Mouse (Mus musculus) intestine, embryonic 15.5 days (tissue): ENCODE measurements around the gene Plch2. TPM values are rescaled to one million over a fixed set of nuclear protein-coding genes. Genes with fewer than 3 reads are reported as not detected.

ENCODE experiments used
- ATAC-seq: fragments of 200-750 bp; cut with Nextera tagmentation; 2 replicates; pipeline ENCODE4 v1.8.0; 2017; ENCODE audit warnings: moderate TSS enrichment, moderate library complexity
- H3K27ac ChIP-seq: fragments of 300-500 bp; sonication (generic); 2 replicates; pipeline ENCODE4 v1.5.1; 2015; ENCODE audit warnings: mild to moderate bottlenecking, inconsistent platforms
- H3K27me3 ChIP-seq: fragments of 300-500 bp; sonication (generic); replicated peaks from 2 replicates; pipeline ENCODE4 v1.6.1; 2015; ENCODE audit warnings: inconsistent platforms
- H3K36me3 ChIP-seq: fragments of 300-500 bp; sonication (generic); 2 replicates; pipeline ENCODE4 v1.6.1; 2015; ENCODE audit warnings: inconsistent platforms
- H3K4me1 ChIP-seq: fragments of 300-500 bp; sonication (generic); replicated peaks from 2 replicates; pipeline ENCODE4 v1.6.1; 2015; ENCODE audit warnings: inconsistent platforms
- H3K4me2 ChIP-seq: fragments of 300-500 bp; sonication (generic); replicated peaks from 2 replicates; pipeline ENCODE4 v1.6.1; 2015; ENCODE audit warnings: mild to moderate bottlenecking, inconsistent platforms
- H3K4me3 ChIP-seq: fragments of 300-500 bp; sonication (generic); replicated peaks from 2 replicates; pipeline ENCODE4 v1.5.1; 2015; ENCODE audit warnings: inconsistent platforms
- H3K9ac ChIP-seq: fragments of 300-500 bp; sonication (generic); 2 replicates; pipeline ENCODE4 v1.6.1; 2015; ENCODE audit warnings: inconsistent platforms
- H3K9me3 ChIP-seq: fragments of 300-500 bp; sonication (generic); 2 replicates; pipeline ENCODE4 v1.6.1; 2016; ENCODE audit warnings: inconsistent platforms
- WGBS: fragments of 180-500 bp; shearing (Covaris S2); methylation state at CpG from one replicate; pipeline ENCODE4 v1.1.7; 2015; 5-methylcytosine and 5-hydroxymethylcytosine counted together
- polyA plus RNA-seq: library from polyadenylated mRNA; unstranded; fragments of >200 nt; fragmentation: Nextera tagmentation; extraction: Ambion mirVana; gene quantifications from 2 replicates; pipeline ENCODE4 v1.2.1, GENCODE M21; 2015

The Plch2 gene
- polyA plus RNA-seq, 1 experiment from 2014 or later = 19.9 TPM

- Histone ChIP-seq H3K4me2 (no peak overlapping the region), H3K4me3 (no peak overlapping the region), H3K27me3 (no peaks in the 10 kb centered on the region), H3K9ac (no peak overlapping the region), H3K36me3 (no peaks in the 10 kb centered on the region), H3K9me3 (no peaks in the 10 kb centered on the region), H3K27ac (no peak overlapping the region), H3K4me1 (no peaks in the 10 kb centered on the region)
- WGBS = 82% methylated on average over 3 of the region's 3 CpGs
- no peak for ATAC-seq
These were observed 51.3 kb downstream of the Plch2 start for GRCm38 (mm10) chr4:155005278-155005677.

GRCm38 (mm10) chr4:154999379-154999778 lies 57.2 kb downstream of the Plch2 start:
- H3K4me3 ChIP-seq = no peak overlapping the region
- no peaks in the 10 kb centered on the region for H3K4me1 ChIP-seq
- no peaks in the 10 kb centered on the region for H3K9me3 ChIP-seq
- no peak overlapping the region for H3K9ac ChIP-seq
- H3K4me2 ChIP-seq = no peak overlapping the region
- H3K36me3 ChIP-seq = no peaks in the 10 kb centered on the region
- no peak for ATAC-seq
- 77% methylated on average over 5 of the region's 5 CpGs for WGBS
- no peak overlapping the region for H3K27ac ChIP-seq
- H3K27me3 ChIP-seq = no peaks in the 10 kb centered on the region

- 41% methylated on average over 8 of the region's 8 CpGs for WGBS
- peak; percentile 48; the same call in 1 of the 2 replicates for ATAC-seq
- Histone ChIP-seq H3K4me2 (no peak overlapping the region), H3K9ac (no peak overlapping the region), H3K27ac (no peak overlapping the region), H3K36me3 (no peaks in the 10 kb centered on the region), H3K4me1 (no peaks in the 10 kb centered on the region), H3K4me3 (no peak overlapping the region), H3K27me3 (no peaks in the 10 kb centered on the region), H3K9me3 (no peaks in the 10 kb centered on the region)
These were observed 59.9 kb downstream of the Plch2 start for GRCm38 (mm10) chr4:154996572-154997154.

GRCm38 (mm10) chr4:154994876-154995275 lies 61.7 kb downstream of the Plch2 start:
- 71% methylated on average over 4 of the region's 4 CpGs for WGBS
- no peaks in the 10 kb centered on the region for H3K36me3 ChIP-seq
- H3K27me3 ChIP-seq = no peaks in the 10 kb centered on the region

GRCm38 (mm10) chr4:154986750-154987149 lies 69.8 kb downstream of the Plch2 start:
- no peak overlapping the region for H3K27ac ChIP-seq
- no peaks in the 10 kb centered on the region for H3K36me3 ChIP-seq
- WGBS = 81% methylated on average over 15 of the region's 15 CpGs
- H3K4me1 ChIP-seq = peaks cover 32% of the 10 kb centered on the region
- no peak overlapping the region for H3K9ac ChIP-seq
- ATAC-seq = no peak
- no peak overlapping the region for H3K4me2 ChIP-seq
- no peaks in the 10 kb centered on the region for H3K9me3 ChIP-seq
- no peaks in the 10 kb centered on the region; the same call in 1 of the 2 replicates for H3K27me3 ChIP-seq
- H3K4me3 ChIP-seq = no peak overlapping the region

More at GRCm38 (mm10) chr4:154994876-154995275, 61.7 kb downstream of the Plch2 start:
- Histone ChIP-seq H3K4me3 (no peak overlapping the region), H3K4me2 (no peak overlapping the region), H3K27ac (no peak overlapping the region), H3K9ac (no peak overlapping the region), H3K9me3 (no peaks in the 10 kb centered on the region), H3K4me1 (no peaks in the 10 kb centered on the region)
- no peak for ATAC-seq

- peak overlapping the region; percentile 26; the same call in 1 of the 2 replicates for H3K9ac ChIP-seq
- ATAC-seq = no peak
- no peak overlapping the region for H3K27ac ChIP-seq
- H3K4me2 ChIP-seq = peak overlapping the region; percentile 40
- H3K4me1 ChIP-seq = peaks cover 33% of the 10 kb centered on the region
- no peaks in the 10 kb centered on the region for H3K9me3 ChIP-seq
- H3K36me3 ChIP-seq = peaks cover 1% of the 10 kb centered on the region; the same call in 1 of the 2 replicates
- no peak overlapping the region for H3K4me3 ChIP-seq
- WGBS = 23% methylated on average over 17 of the region's 17 CpGs
- H3K27me3 ChIP-seq = no peaks in the 10 kb centered on the region; the same call in 1 of the 2 replicates
These were observed 70.5 kb downstream of the Plch2 start for GRCm38 (mm10) chr4:154986096-154986495.

- ATAC-seq = no peak
- Histone ChIP-seq H3K36me3 (peaks cover 10% of the 10 kb centered on the region), H3K4me3 (no peak overlapping the region), H3K27ac (no peak overlapping the region), H3K27me3 (no peaks in the 10 kb centered on the region; the same call in 1 of the 2 replicates), H3K4me2 (no peak overlapping the region), H3K9me3 (no peaks in the 10 kb centered on the region), H3K9ac (no peak overlapping the region; the same call in 1 of the 2 replicates), H3K4me1 (peaks cover 33% of the 10 kb centered on the region)
- WGBS = 93% methylated on average over 5 of the region's 5 CpGs
These were observed 71.3 kb downstream of the Plch2 start for GRCm38 (mm10) chr4:154985151-154985777.

- Histone ChIP-seq H3K4me3 (no peak overlapping the region), H3K27me3 (no peaks in the 10 kb centered on the region; the same call in 1 of the 2 replicates), H3K4me2 (no peak overlapping the region), H3K9me3 (no peaks in the 10 kb centered on the region), H3K36me3 (peaks cover 24% of the 10 kb centered on the region), H3K27ac (no peak overlapping the region), H3K9ac (no peak overlapping the region), H3K4me1 (peaks cover 33% of the 10 kb centered on the region)
- no peak for ATAC-seq
- 27% methylated on average over 24 of the region's 24 CpGs for WGBS
These were observed 72.8 kb downstream of the Plch2 start for GRCm38 (mm10) chr4:154983767-154984166.

- Histone ChIP-seq H3K9ac (no peak overlapping the region), H3K4me2 (no peak overlapping the region), H3K4me1 (peaks cover 33% of the 10 kb centered on the region), H3K9me3 (no peaks in the 10 kb centered on the region), H3K4me3 (no peak overlapping the region), H3K27ac (peak overlapping the region; percentile 54; the same call in 1 of the 2 replicates), H3K36me3 (peaks cover 34% of the 10 kb centered on the region), H3K27me3 (no peaks in the 10 kb centered on the region; the same call in 1 of the 2 replicates)
- ATAC-seq = peak; percentile 38
- WGBS = 68% methylated on average over 19 of the region's 19 CpGs
These were observed 74.1 kb downstream of the Plch2 start for GRCm38 (mm10) chr4:154982247-154983120.

GRCm38 (mm10) chr4:154981530-154981929 lies 75.1 kb downstream of the Plch2 start:
- Histone ChIP-seq H3K36me3 (peaks cover 40% of the 10 kb centered on the region), H3K4me2 (no peak overlapping the region), H3K27ac (no peak overlapping the region), H3K27me3 (no peaks in the 10 kb centered on the region; the same call in 1 of the 2 replicates), H3K9ac (no peak overlapping the region), H3K4me1 (peaks cover 33% of the 10 kb centered on the region), H3K4me3 (no peak overlapping the region), H3K9me3 (no peaks in the 10 kb centered on the region)
- ATAC-seq = peak; percentile 59
- 44% methylated on average over 7 of the region's 7 CpGs for WGBS

GRCm38 (mm10) chr4:154981076-154981475 lies 75.5 kb downstream of the Plch2 start:
- ATAC-seq = no peak
- H3K4me1 ChIP-seq = peaks cover 28% of the 10 kb centered on the region
- H3K36me3 ChIP-seq = peaks cover 45% of the 10 kb centered on the region
- no peak overlapping the region for H3K27ac ChIP-seq
- no peaks in the 10 kb centered on the region for H3K9me3 ChIP-seq
- no peak overlapping the region for H3K4me2 ChIP-seq
- WGBS = 85% methylated on average over 6 of the region's 6 CpGs
- H3K27me3 ChIP-seq = no peaks in the 10 kb centered on the region; the same call in 1 of the 2 replicates
- no peak overlapping the region for H3K9ac ChIP-seq
- H3K4me3 ChIP-seq = no peak overlapping the region

GRCm38 (mm10) chr4:154980110-154980509 lies 76.5 kb downstream of the Plch2 start:
- H3K4me3 ChIP-seq = no peak overlapping the region
- H3K9ac ChIP-seq = no peak overlapping the region
- H3K9me3 ChIP-seq = no peaks in the 10 kb centered on the region
- no peaks in the 10 kb centered on the region; the same call in 1 of the 2 replicates for H3K27me3 ChIP-seq
- peaks cover 53% of the 10 kb centered on the region for H3K36me3 ChIP-seq
- H3K4me2 ChIP-seq = no peak overlapping the region
- H3K27ac ChIP-seq = no peak overlapping the region
- ATAC-seq = no peak
- peaks cover 22% of the 10 kb centered on the region for H3K4me1 ChIP-seq
- WGBS = 88% methylated on average over 4 of the region's 4 CpGs
